Mouse (Mus musculus) megakaryocyte, embryonic 14.5 days (primary cell): ENCODE measurements at regions not wholly inside any gene's neighbourhood (a gene's known extent, or its start where the extent isn't known, plus 50 kb on each side); places are given as distances from the start of the nearest gene placed in this dataset.

Source experiments
- H3K27me3 ChIP-seq: replicated peaks from 2 replicates; pipeline ENCODE3; 2012; ENCODE audit warnings: inconsistent platforms
- H3K36me3 ChIP-seq: replicated peaks from 2 replicates; pipeline ENCODE3; 2012; ENCODE audit warnings: low read length, inconsistent platforms, mixed read lengths
- H3K4me1 ChIP-seq: 2 replicates; pipeline ENCODE4 v1.6.1; 2012; ENCODE audit warnings: inconsistent platforms
- H3K4me3 ChIP-seq: replicated peaks from 2 replicates; pipeline ENCODE3; 2012; ENCODE audit warnings: moderate library complexity, mild to moderate bottlenecking, inconsistent platforms
- H3K9me3 ChIP-seq: 2 replicates; pipeline ENCODE4 v1.6.1; 2012; ENCODE audit warnings: inconsistent platforms
- FLI1 ChIP-seq: IDR thresholded peaks from 2 replicates; pipeline ENCODE4 v1.6.1; 2012; ENCODE audit warnings: low read length, inconsistent platforms, mixed read lengths
- GATA1 ChIP-seq: IDR thresholded peaks from 3 replicates; pipeline ENCODE4 v1.6.1; 2012; ENCODE audit warnings: mixed read lengths, low read length, inconsistent platforms, borderline replicate concordance

DNA sequence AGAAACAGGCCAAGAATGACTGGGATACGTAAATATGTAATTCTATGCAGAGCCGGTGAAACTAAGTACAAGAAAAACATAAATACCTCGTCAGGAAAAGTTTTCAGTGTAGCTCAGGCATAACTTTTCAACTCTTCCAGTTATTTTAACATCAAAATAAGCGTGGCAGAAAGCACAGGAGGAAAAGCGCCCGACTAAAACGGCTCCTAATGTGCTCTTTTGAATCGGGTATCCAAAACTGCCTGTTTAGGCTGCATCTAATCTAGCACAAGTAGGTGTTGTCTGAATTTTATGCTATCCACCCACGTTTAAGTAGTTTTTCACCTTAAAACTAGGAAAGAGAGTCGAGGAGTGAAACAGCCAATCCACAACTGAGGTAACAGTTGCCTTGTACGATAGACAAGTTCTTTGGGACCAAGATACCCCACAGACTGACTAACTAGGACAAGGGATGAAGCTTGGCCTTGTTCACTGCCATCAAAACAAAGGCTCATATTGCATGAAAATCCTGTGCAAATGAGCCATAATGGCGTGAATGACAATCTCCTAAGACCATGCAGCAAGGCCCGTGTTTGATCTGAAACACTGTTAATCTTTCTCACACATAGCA, 232.0 kb upstream of the Zic4 start:
- Histone ChIP-seq H3K4me3 (no peak overlapping the region), H3K9me3 (no peaks in the 10 kb centered on the region), H3K4me1 (peaks cover 3% of the 10 kb centered on the region), H3K27me3 (no peaks in the 10 kb centered on the region), H3K36me3 (no peaks in the 10 kb centered on the region)
- TF ChIP-seq FLI1 (no peak), GATA1 (no peak)

DNA sequence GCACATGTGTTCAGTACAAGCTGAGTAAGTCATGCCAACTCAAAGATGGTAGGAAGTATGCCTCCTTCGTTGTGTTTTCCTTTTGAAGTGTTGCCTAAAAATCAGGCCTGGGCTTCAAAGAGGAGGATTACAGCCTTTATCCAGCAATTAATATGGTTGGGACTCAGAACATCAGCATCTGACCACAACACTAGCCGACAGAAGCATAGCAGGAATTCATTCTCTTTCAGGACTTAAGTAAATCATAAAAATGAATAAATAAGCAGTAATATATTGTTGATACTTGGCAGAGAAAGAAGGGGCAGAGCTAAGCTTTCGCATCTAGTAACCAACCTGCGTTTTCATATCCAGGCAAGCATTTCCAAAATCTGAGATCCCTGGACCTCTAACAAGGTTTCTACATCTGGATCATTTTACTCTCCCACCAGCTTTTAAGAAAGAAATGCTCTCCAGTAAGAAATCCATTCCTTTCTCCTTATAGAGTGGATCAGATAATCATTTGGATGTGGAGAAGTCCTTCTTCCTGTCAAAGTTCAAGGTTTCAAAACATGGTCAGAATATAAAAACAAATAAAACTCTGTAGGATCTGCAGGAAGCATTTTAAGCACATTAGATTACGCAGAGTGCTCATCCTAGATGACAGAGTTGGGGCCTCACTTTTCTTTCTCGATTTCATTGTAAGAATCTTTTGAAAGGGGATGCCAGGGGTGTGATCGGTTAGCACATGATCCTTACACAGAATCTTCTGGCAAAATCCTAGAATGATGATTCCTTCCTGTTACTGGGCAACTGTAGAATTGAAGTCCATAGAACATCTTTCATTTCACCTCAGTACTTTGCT, 230.6 kb upstream of the Zic4 start:
- H3K4me3 ChIP-seq = no peak overlapping the region

DNA sequence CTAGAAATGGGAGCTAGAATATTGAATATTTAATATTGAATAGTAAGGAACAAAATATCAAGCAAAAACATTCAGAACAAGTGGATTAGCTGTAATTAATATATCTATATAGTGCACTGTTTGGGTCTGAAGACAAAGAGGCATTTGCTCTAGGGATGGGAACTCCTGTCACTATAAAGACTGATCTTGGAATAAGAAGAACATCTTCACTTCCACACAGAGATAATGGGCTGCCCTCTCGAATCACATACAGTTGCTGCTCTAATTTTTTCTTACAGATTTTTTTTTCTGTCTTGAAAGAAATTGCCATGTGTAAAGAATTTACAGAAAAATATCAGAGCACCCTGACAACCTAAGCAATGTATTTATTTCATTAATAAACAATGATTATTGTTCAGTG, 229.7 kb upstream of the Zic4 start:
- H3K4me1 ChIP-seq = peaks cover 5% of the 10 kb centered on the region
- no peaks in the 10 kb centered on the region for H3K9me3 ChIP-seq
- TF ChIP-seq FLI1 (no peak), GATA1 (no peak)
- H3K36me3 ChIP-seq = no peaks in the 10 kb centered on the region
- no peak overlapping the region for H3K4me3 ChIP-seq
- no peaks in the 10 kb centered on the region for H3K27me3 ChIP-seq

More for the DNA sequence above, 230.6 kb upstream of the Zic4 start:
- H3K4me1 ChIP-seq = peaks cover 5% of the 10 kb centered on the region
- H3K9me3 ChIP-seq = no peaks in the 10 kb centered on the region
- no peaks in the 10 kb centered on the region for H3K36me3 ChIP-seq
- H3K27me3 ChIP-seq = no peaks in the 10 kb centered on the region
- TF ChIP-seq GATA1 (no peak), FLI1 (no peak)

DNA sequence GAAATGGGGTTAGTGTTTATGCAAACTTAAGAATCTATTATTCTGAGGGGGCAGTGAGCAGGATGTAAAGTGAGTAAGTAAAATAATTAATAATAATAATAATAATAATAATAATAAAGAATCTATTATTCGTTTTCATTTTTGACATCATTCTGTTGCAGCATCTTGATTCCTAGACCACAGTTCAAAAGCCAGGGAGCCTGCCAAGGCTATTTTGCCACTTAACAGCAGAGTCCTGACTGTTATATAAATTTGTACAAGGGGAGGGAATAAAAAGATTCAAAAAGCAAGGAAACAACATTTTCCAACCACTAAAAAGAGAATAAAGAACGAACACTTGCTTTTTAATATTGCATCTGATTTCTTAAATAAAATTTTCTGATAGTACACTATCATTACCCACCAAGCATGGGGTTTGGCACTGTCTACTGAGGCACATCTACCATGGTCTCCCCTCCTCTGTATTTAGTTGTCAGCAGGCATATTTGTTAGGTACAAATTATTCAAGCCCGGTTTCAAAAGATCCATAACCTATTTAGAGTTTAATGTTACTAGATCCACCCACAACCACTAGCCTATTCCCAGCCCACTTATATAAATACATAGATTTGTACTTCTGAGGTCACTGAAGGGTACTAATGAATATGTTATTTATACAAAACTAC, 228.8 kb upstream of the Zic4 start:
- H3K4me3 ChIP-seq = no peak overlapping the region
- H3K27me3 ChIP-seq = no peaks in the 10 kb centered on the region
- no peaks in the 10 kb centered on the region for H3K36me3 ChIP-seq
- no peaks in the 10 kb centered on the region for H3K9me3 ChIP-seq
- H3K4me1 ChIP-seq = peaks cover 5% of the 10 kb centered on the region
- TF ChIP-seq FLI1 = no peak
- no peak for TF ChIP-seq GATA1

DNA sequence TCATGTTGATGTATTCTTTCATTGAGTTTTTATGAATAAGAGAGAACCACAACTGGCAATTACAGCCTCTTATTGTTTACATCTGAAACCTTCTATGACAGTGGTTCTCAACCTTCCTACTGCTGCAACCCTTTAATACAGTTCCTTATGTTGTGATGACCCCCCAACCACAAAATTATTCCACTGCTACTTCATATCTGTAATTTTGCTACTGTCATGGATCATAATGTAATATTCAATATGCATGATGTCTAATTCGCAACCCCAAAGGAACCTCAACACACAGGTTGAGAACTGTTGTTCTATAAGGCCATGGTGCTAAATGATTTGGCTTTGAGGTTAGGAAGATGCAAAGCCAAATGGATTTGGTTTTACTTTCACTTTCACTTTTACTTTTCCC, 227.9 kb upstream of the Zic4 start:
- H3K27me3 ChIP-seq = no peaks in the 10 kb centered on the region
- no peak for TF ChIP-seq GATA1
- no peak for TF ChIP-seq FLI1
- peak overlapping the region; percentile 88 for H3K4me3 ChIP-seq
- H3K9me3 ChIP-seq = no peaks in the 10 kb centered on the region
- peaks cover 5% of the 10 kb centered on the region for H3K4me1 ChIP-seq
- no peaks in the 10 kb centered on the region for H3K36me3 ChIP-seq

DNA sequence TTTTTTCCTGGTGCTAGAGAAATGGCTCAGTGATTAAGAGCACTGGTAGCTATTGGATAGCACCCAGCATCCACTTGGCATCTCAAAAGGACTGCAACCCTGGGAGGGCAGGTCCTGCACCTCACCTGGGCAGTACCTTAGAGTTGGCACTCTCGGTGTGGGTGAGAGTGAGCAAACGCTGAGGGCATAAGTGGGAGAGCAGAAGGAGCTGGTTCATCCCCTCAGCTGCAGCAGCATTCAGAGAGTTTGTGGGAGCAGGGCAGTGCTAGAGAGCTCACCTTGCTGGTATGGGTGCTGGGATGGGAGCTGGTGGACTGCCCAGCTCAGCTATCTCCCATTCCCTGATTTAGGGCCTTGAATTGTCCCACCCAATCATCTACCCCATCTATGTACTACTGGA, 227.1 kb upstream of the Zic4 start:
- no peaks in the 10 kb centered on the region for H3K36me3 ChIP-seq
- no peak for TF ChIP-seq GATA1
- no peak for TF ChIP-seq FLI1
- no peaks in the 10 kb centered on the region for H3K9me3 ChIP-seq
- peak overlapping the region; percentile 84 for H3K4me3 ChIP-seq
- no peaks in the 10 kb centered on the region for H3K27me3 ChIP-seq
- peaks cover 5% of the 10 kb centered on the region for H3K4me1 ChIP-seq

DNA sequence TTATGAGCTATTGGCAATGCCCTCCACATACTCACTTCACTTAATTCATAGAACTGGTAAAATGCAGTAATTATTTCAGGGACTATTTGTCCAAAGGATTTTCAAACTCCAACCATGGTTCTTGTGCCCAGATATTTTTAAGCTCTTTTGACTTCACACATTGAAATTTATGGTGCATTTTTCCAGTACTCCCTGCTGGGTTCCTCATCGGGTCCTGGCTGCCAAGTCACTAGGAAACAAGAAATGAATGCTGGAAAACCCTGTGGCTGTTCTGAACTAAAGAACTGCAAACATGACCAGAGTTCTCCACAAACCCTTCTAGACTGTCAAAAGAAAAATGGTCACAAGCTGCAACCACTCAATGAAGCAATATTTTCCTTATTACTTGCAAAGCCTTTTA, 221.6 kb upstream of the Zic4 start:
- H3K9me3 ChIP-seq = no peaks in the 10 kb centered on the region
- no peaks in the 10 kb centered on the region for H3K4me1 ChIP-seq
- H3K36me3 ChIP-seq = no peaks in the 10 kb centered on the region
- TF ChIP-seq GATA1 = no peak
- no peak for TF ChIP-seq FLI1
- H3K27me3 ChIP-seq = no peaks in the 10 kb centered on the region
- no peak overlapping the region for H3K4me3 ChIP-seq

DNA sequence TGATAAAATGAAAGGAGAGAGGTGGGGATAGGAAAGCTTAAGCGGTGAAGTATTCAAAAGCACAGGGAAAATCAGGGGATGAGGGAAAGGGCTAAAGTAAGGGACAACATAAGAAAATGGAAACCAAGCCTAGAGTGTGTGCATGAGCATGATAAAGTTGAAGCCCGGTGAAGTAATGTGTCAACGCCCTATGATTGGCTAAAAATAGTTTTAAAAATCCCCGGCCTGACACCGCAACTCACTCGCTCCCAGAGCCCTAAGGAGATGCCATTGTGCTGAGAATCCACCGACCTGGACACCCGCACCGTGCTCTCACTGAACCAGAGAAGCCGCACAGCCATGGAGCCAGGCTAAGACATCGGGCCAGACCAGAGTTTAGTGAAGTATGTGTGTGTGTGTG, 210.3 kb upstream of the Zic4 start:
- TF ChIP-seq GATA1 = no peak
- no peak for TF ChIP-seq FLI1
- Histone ChIP-seq H3K27me3 (no peaks in the 10 kb centered on the region), H3K4me3 (no peak overlapping the region), H3K36me3 (no peaks in the 10 kb centered on the region), H3K9me3 (0 out of 2 replicates have a peak, but pooled peaks cover 4% of the 10 kb centered on the region), H3K4me1 (no peaks in the 10 kb centered on the region)

DNA sequence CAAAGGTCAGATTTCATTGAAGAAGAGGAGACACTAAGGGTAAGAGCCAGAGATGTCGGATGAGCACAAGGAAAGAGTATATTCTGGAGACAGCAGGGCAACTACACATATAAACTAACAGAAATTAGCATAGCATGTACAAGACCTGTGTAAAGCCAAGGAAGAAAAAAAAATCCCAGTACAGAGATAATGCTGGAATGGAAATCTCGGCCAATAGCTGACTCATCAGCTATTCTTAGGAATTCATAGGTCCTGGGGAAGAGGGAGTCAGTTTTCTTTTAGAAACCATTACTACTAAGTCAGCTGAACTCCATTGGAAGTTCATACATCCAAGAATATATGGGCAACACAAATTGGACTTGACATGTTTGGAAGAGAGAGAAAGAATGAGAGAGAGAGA, 202.9 kb upstream of the Zic4 start:
- no peak overlapping the region for H3K4me3 ChIP-seq
- no peaks in the 10 kb centered on the region for H3K27me3 ChIP-seq
- no peak for TF ChIP-seq GATA1
- no peak for TF ChIP-seq FLI1
- 0 out of 2 replicates have a peak, but pooled peaks cover 4% of the 10 kb centered on the region for H3K9me3 ChIP-seq
- no peaks in the 10 kb centered on the region for H3K4me1 ChIP-seq
- no peaks in the 10 kb centered on the region for H3K36me3 ChIP-seq

DNA sequence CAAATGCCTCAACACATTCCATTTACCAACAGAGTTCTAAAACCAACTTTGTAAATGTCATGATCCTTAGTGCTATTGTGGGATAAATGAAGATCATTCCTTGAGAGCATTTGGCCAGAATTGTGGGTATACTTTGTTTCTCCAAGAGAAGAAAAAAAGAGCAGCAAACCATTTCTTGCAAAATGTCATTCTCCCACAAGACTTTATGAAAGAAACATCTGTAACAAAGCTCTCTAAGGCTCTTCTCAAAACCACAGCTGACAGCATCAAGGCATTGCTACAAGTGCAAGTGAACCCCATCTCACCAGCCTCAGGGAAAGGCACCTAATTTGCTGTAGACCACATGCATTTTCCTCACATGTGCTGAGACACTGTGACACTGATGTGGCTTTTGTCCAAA, 194.3 kb upstream of the Zic4 start:
- H3K36me3 ChIP-seq = no peaks in the 10 kb centered on the region
- no peaks in the 10 kb centered on the region for H3K27me3 ChIP-seq
- H3K4me3 ChIP-seq = no peak overlapping the region
- H3K9me3 ChIP-seq = peaks cover 10% of the 10 kb centered on the region; the same call in 1 of the 2 replicates
- H3K4me1 ChIP-seq = no peaks in the 10 kb centered on the region
- TF ChIP-seq GATA1 (no peak), FLI1 (no peak)
